Mouse (Mus musculus) G1E (cell line): ENCODE data around the gene Gpr55.

Experiments
- CTCF ChIP-seq: IDR thresholded peaks from 2 replicates; pipeline ENCODE4 v1.5.1; 2012; ENCODE audit warnings: low read depth, low read length, inconsistent platforms, mixed read lengths
- GATA1 ChIP-seq: IDR thresholded peaks from 2 replicates; pipeline ENCODE4 v1.6.1; 2012; ENCODE audit warnings: borderline replicate concordance, low read length, inconsistent platforms, mixed read lengths

DNA sequence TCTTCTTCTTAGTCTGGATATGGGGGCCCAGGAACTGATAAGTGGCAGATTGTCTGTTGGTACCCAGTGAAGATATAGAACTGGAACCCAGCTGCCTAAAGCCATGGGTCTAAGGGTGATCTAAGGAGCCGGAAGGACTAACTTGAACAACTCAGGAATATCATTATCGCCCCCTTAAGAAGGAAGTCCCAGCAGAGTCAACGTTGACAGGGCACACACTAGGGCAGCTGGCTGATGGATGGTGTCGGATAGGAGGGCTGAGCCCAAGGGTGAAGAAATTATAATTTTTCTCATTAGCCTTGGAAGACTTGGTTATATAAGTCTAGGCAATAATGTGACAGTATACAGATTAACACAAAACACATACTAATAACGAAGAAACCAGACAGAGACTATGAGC is 64.7 kb downstream of the Gpr55 start:
- TF ChIP-seq CTCF = no peak
- TF ChIP-seq GATA1 = no peak
